ENCODE assay signal across 50 mouse cellular contexts in the genomic region with DNA sequence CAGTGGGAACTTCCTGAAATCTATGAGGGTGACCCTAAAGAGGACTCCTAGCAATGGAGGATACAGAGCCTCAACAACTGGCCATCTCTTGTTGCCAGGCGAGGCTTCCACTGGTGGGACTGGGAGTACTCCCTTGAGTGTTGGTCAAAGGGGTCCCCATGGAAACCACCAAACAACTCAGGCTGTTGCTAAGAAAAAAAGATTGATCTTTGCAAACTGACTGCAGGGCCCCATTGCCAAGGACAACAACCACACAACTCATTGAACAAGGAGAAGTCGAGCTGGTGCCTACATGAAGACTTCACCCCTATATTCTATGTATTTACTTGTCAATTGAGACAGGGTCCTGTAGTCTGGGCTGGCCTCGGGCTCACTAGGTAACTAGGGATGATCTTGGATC. TPM values are rescaled to one million over a fixed set of nuclear protein-coding genes. Genes with fewer than 3 reads are reported as not detected.
"Had no signal": no experiment of that assay in that cellular context is flagged by ENCODE, and none has a peak within 500 bp of the region (broad histone marks: within the 10 kb centered on the region; RNA-seq: fewer than 3 reads in every experiment).

No protein-coding gene starts in this region.

- H3K27me3 ChIP-seq: heart, embryonic 15.5 days; intestine, embryonic 15.5 days; kidney, embryonic 15.5 days had no signal

- DNase-seq: heart, postnatal 10 days; heart, postnatal 14 days; heart, postnatal 36 days; heart, postnatal 4 days; kidney, adult 11 months; kidney, adult 18-20 months; kidney, adult 2 months; kidney, adult 8-10 months; kidney, adult 9 months; kidney, postnatal 10 days; kidney, postnatal 14 days; kidney, postnatal 25 days; kidney, postnatal 36 days; kidney, postnatal 4 days; layer of hippocampus, adult 9-11 months; layer of hippocampus, postnatal 36 days had no signal

- H3K9me3 ChIP-seq: heart, embryonic 10.5 days; heart, embryonic 12.5 days; heart, embryonic 13.5 days; heart, embryonic 15.5 days; hindbrain, embryonic 12.5 days; hindbrain, embryonic 13.5 days; hindbrain, embryonic 15.5 days; intestine, embryonic 15.5 days; kidney, embryonic 15.5 days had no signal

- H3K9ac ChIP-seq: heart, embryonic 12.5 days; heart, embryonic 13.5 days; heart, embryonic 15.5 days; hindbrain, embryonic 12.5 days; hindbrain, embryonic 13.5 days; hindbrain, embryonic 14.5 days; hindbrain, embryonic 15.5 days; intestine, embryonic 15.5 days; kidney, embryonic 15.5 days had no signal

- H3K36me3 ChIP-seq: heart, embryonic 10.5 days; heart, embryonic 12.5 days; heart, embryonic 13.5 days; heart, embryonic 15.5 days; hindbrain, embryonic 10.5 days; hindbrain, embryonic 12.5 days; hindbrain, embryonic 13.5 days; hindbrain, embryonic 15.5 days; intestine, embryonic 15.5 days; kidney, embryonic 15.5 days had no signal

- H3K27ac ChIP-seq: heart, embryonic 10.5 days; heart, embryonic 13.5 days; heart, embryonic 15.5 days; hindbrain, embryonic 10.5 days; hindbrain, embryonic 12.5 days; hindbrain, embryonic 13.5 days; hindbrain, embryonic 14.5 days; hindbrain, embryonic 15.5 days; hindbrain, postnatal 0 days; intestine, embryonic 15.5 days; kidney, embryonic 15.5 days; kidney, postnatal 0 days; layer of hippocampus, adult 2 months had no signal

- H3K4me2 ChIP-seq: heart, embryonic 11.5 days; heart, embryonic 12.5 days; heart, embryonic 13.5 days; heart, embryonic 15.5 days; hindbrain, embryonic 12.5 days; hindbrain, embryonic 13.5 days; hindbrain, embryonic 14.5 days; hindbrain, embryonic 15.5 days; intestine, embryonic 15.5 days; kidney, embryonic 15.5 days had no signal

- H3K4me3 ChIP-seq: heart, embryonic 10.5 days; heart, embryonic 12.5 days; heart, embryonic 13.5 days; heart, embryonic 15.5 days; hindbrain, embryonic 10.5 days; hindbrain, embryonic 12.5 days; hindbrain, embryonic 13.5 days; hindbrain, embryonic 15.5 days; intestine, embryonic 15.5 days; kidney, embryonic 15.5 days; layer of hippocampus, adult 2 months had no signal

- ATAC-seq: hindbrain, postnatal 0 days; inflammation-experienced regulatory T-cells, adult 6 months; intestine, embryonic 15.5 days; intestine, embryonic 16.5 days; intestine, postnatal 0 days had no signal

- H3K4me1 ChIP-seq: heart, embryonic 15.5 days; hindbrain, embryonic 12.5 days; hindbrain, embryonic 13.5 days; hindbrain, embryonic 15.5 days; intestine, embryonic 15.5 days; kidney, embryonic 15.5 days had no signal

RNA-seq across cellular contexts. Expression of gene Kcnk18, which starts 2.1 kb away (rescaled TPM):
- total RNA-seq: heart, adult 8-10 months; heart, postnatal 10 days; heart, postnatal 14 days; heart, postnatal 25 days; heart, postnatal 36 days; heart, postnatal 4 days; hematopoietic stem cell, adult 5-6 weeks; hindbrain, postnatal 0 days; layer of hippocampus, adult 18-20 months; layer of hippocampus, adult 2 months; layer of hippocampus, adult 8-10 months; layer of hippocampus, postnatal 10 days; layer of hippocampus, postnatal 14 days; layer of hippocampus, postnatal 25 days; layer of hippocampus, postnatal 36 days; left cerebral cortex, adult 18-20 months had no signal
- polyA plus RNA-seq: heart, embryonic 10.5 days; heart, embryonic 11.5 days; heart, embryonic 12.5 days; heart, embryonic 13.5 days; heart, embryonic 14.5 days; heart, embryonic 15.5 days; heart, embryonic 16.5 days; heart, postnatal 0 days; hindbrain, embryonic 10.5 days; hindbrain, embryonic 12.5 days; hindbrain, embryonic 13.5 days; hindbrain, embryonic 14.5 days; hindbrain, postnatal 0 days; inflammation-experienced regulatory T-cells, adult 6 months; intestine, embryonic 14.5 days; intestine, embryonic 15.5 days; intestine, embryonic 16.5 days; intestine, postnatal 0 days; kidney, adult 2 months; kidney, embryonic 14.5 days; kidney, embryonic 15.5 days; kidney, embryonic 16.5 days; kidney, postnatal 0 days; large intestine, adult 2 months had no signal

RNA-seq across cellular contexts. Expression of gene Vax1, which starts 47.0 kb away (rescaled TPM):
- total RNA-seq: heart, adult 8-10 months; heart, postnatal 10 days; heart, postnatal 14 days; heart, postnatal 25 days; heart, postnatal 36 days; heart, postnatal 4 days; hematopoietic stem cell, adult 5-6 weeks; hindbrain, postnatal 0 days had no signal
- polyA plus RNA-seq: heart, embryonic 10.5 days; heart, embryonic 11.5 days; heart, embryonic 12.5 days; heart, embryonic 13.5 days; heart, embryonic 14.5 days; heart, embryonic 15.5 days; heart, embryonic 16.5 days; heart, postnatal 0 days; hindbrain, embryonic 12.5 days; hindbrain, embryonic 13.5 days; hindbrain, embryonic 14.5 days; hindbrain, postnatal 0 days; inflammation-experienced regulatory T-cells, adult 6 months; intestine, embryonic 14.5 days; intestine, embryonic 15.5 days; intestine, embryonic 16.5 days; intestine, postnatal 0 days; kidney, adult 2 months; kidney, embryonic 14.5 days; kidney, embryonic 15.5 days; kidney, embryonic 16.5 days; kidney, postnatal 0 days; large intestine, adult 2 months had no signal
